Mouse (Mus musculus) lung, adult 2 months (tissue): ENCODE measurements around the gene Gpr21.

Experiments
- CTCF ChIP-seq: fragments of 200-500 bp; IDR thresholded peaks from 2 replicates; pipeline ENCODE4 v1.5.1; 2011; ENCODE audit warnings: mild to moderate bottlenecking, low read length, control low read depth; ENCODE audit not compliant: insufficient read depth
- POLR2A ChIP-seq: fragments of 200-500 bp; IDR thresholded peaks from 2 replicates; pipeline ENCODE4 v1.6.1; 2011; ENCODE audit warnings: low read depth, mild to moderate bottlenecking, control low read depth, low read length, borderline replicate concordance; ENCODE audit errors: extremely low read depth

DNA sequence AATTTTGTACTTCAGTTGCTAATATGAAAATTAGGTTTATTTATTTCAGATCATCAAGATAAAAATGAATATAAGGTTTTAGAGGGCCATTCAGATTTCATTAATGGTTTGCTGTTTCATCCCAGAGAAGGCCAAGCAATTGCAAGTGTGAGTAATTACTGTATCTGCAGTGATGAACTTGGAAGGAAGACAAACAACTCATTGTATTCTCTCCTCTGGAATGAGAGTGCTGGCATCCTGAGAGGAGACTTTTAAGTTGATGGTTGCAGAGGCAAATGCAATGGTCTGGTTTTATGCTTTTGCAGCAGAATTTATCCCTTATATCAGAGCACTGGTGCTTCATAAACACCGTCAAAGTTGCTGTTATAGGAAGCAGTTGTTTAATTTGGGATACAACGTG lies 27.2 kb upstream of the Gpr21 start:
- TF ChIP-seq CTCF (no peak), POLR2A (no peak)
